8 mouse cellular contexts compared by ENCODE assay signal in genomic region chr7:25859962-25860870, GRCm38 (mm10). TPM values are rescaled to one million over a fixed set of nuclear protein-coding genes. Genes with fewer than 3 reads are reported as not detected.
DNase-seq lines count a peak whose midpoint lies in the region; ATAC-seq and TF ChIP-seq lines count a peak whose summit lies in the region.

No protein-coding gene starts in this region.

- no peak overlapping the region for H3K27ac ChIP-seq in forebrain, embryonic 12.5 days
- no peak overlapping the region for H3K27ac ChIP-seq in kidney, adult 2 months (ENCODE audit: insufficient read depth, low read depth, low read length)
- H3K27ac ChIP-seq in midbrain, embryonic 13.5 days, result no peak overlapping the region

- TF ChIP-seq CTCF in kidney, adult 2 months (conservative IDR thresholded peaks at IDR 0.05; ENCODE audit: insufficient read depth, insufficient read length, low read depth, low read length), result peak; percentile 49; the same call in 1 of the 2 replicates

- H3K4me1 ChIP-seq in forebrain, embryonic 12.5 days, result peaks cover 5% of the 10 kb centered on the region; the same call in 1 of the 2 replicates
- H3K4me1 ChIP-seq in kidney, adult 2 months (ENCODE audit: control insufficient read depth, insufficient read depth, low read length), result no peaks in the 10 kb centered on the region; the same call in 1 of the 2 replicates
- H3K4me1 ChIP-seq in midbrain, embryonic 13.5 days (replicated peaks), result no peaks in the 10 kb centered on the region

- ATAC-seq in forebrain, embryonic 12.5 days (ENCODE audit: low FRiP score), result peak; percentile 53; the same call in 1 of the 2 replicates
- 0 out of 2 replicates have a peak, but pooled peaks have one; percentile 37 for ATAC-seq in midbrain, embryonic 13.5 days

- H3K36me3 ChIP-seq in forebrain, embryonic 12.5 days (replicated peaks), result no peaks in the 10 kb centered on the region
- no peaks in the 10 kb centered on the region for H3K36me3 ChIP-seq in kidney, adult 2 months (ENCODE audit: control insufficient read depth, insufficient read depth, low read length)
- H3K36me3 ChIP-seq in midbrain, embryonic 13.5 days, result no peaks in the 10 kb centered on the region

- TF ChIP-seq POLR2A in kidney, adult 2 months (IDR thresholded peaks at IDR 0.05; ENCODE audit: low read depth, low read length), result no peak

- 17% methylated on average over 8 of the region's 9 CpGs for WGBS in forebrain, embryonic 12.5 days
- 31% methylated on average over 9 of the region's 9 CpGs for WGBS in kidney, adult 2 months
- WGBS in midbrain, embryonic 13.5 days, result 17% methylated on average over 9 of the region's 9 CpGs

- peak overlapping the region; percentile 17 for H3K4me3 ChIP-seq in forebrain, embryonic 12.5 days (replicated peaks)
- no peak overlapping the region for H3K4me3 ChIP-seq in kidney, adult 2 months (ENCODE audit: insufficient read depth, low read depth, low read length)
- H3K4me3 ChIP-seq in midbrain, embryonic 13.5 days (replicated peaks), result no peak overlapping the region; the same call in 1 of the 2 replicates

- H3K9me3 ChIP-seq in forebrain, embryonic 12.5 days, result no peaks in the 10 kb centered on the region
- H3K9me3 ChIP-seq in midbrain, embryonic 13.5 days, result no peaks in the 10 kb centered on the region

- H3K9ac ChIP-seq in forebrain, embryonic 12.5 days, result peak overlapping the region; percentile 25; the same call in 1 of the 2 replicates
- no peak overlapping the region for H3K9ac ChIP-seq in midbrain, embryonic 13.5 days (replicated peaks)

- intact Hi-C loops in gastrocnemius, postnatal 36 days (cut with DNase I), result no loop called here

- H3K27me3 ChIP-seq in forebrain, embryonic 12.5 days, result no peaks in the 10 kb centered on the region
- no peaks in the 10 kb centered on the region for H3K27me3 ChIP-seq in kidney, adult 2 months (replicated peaks; ENCODE audit: control insufficient read depth, insufficient read depth, low read length)
- no peaks in the 10 kb centered on the region for H3K27me3 ChIP-seq in midbrain, embryonic 13.5 days

- peak; percentile 9 for DNase-seq in thymus, postnatal 0 days (ENCODE audit: low spot score)
- DNase-seq in thymus, adult 18-20 months, result no peak
- DNase-seq in kidney, adult 2 months, result peak; percentile 34
- DNase-seq in gastrocnemius, postnatal 36 days, result no peak
- no peak for DNase-seq in adrenal gland, postnatal 14 days
- DNase-seq in right cerebral cortex, postnatal 10 days (ENCODE audit: low spot score in 2 of 2), result no peak

- H3K4me2 ChIP-seq in forebrain, embryonic 12.5 days, result peak overlapping the region; percentile 53
- peak overlapping the region; percentile 41 for H3K4me2 ChIP-seq in midbrain, embryonic 13.5 days (replicated peaks)

RNA-seq across cellular contexts. Expression of gene Cyp2b10, which starts 37.2 kb away (rescaled TPM):
- 0.10 and 0.13 TPM in 2 replicates for polyA plus RNA-seq in thymus, postnatal 0 days (2015; fragmentation: Nextera tagmentation; extraction: Ambion mirVana)
- not detected in 2 replicates for polyA plus RNA-seq in forebrain, embryonic 12.5 days (2016; fragmentation: Nextera tagmentation; extraction: Ambion mirVana)
- polyA plus RNA-seq in kidney, adult 2 months (2012; rRNA removed), result not detected in 2 replicates
- not detected in 2 replicates for polyA plus RNA-seq in midbrain, embryonic 13.5 days (2015; fragmentation: Nextera tagmentation; extraction: Ambion mirVana)
- total RNA-seq in gastrocnemius, postnatal 36 days (2021), result not detected
- 13.5 and 55.9 TPM in 2 replicates for total RNA-seq in adrenal gland, postnatal 14 days (2021)

RNA-seq across cellular contexts. Expression of gene Cyp2s1, which starts 43.5 kb away (rescaled TPM):
- 0.51 and 0.54 TPM in 2 replicates for polyA plus RNA-seq in thymus, postnatal 0 days (2015; fragmentation: Nextera tagmentation; extraction: Ambion mirVana)
- polyA plus RNA-seq in forebrain, embryonic 12.5 days (2016; fragmentation: Nextera tagmentation; extraction: Ambion mirVana), result 0.51 and 0.55 TPM in 2 replicates
- 22.1 and 26.2 TPM in 2 replicates for polyA plus RNA-seq in kidney, adult 2 months (2012; rRNA removed)
- 0.84 and 1.0 TPM in 2 replicates for polyA plus RNA-seq in midbrain, embryonic 13.5 days (2015; fragmentation: Nextera tagmentation; extraction: Ambion mirVana)
- total RNA-seq in gastrocnemius, postnatal 36 days (2021), result under 1 TPM; 0.17 to 0.18 TPM
- total RNA-seq in adrenal gland, postnatal 14 days (2021), result 2.9 and 3.3 TPM in 2 replicates

Comparison
In these comparisons a context has a peak if more than half of its experiments do, and no peak if none do; other contexts are left out.
1. DNase-seq: peak in thymus, postnatal 0 days (single experiment) and kidney, adult 2 months (single experiment); none in thymus, adult 18-20 months (0 of 2), gastrocnemius, postnatal 36 days (0 of 2), adrenal gland, postnatal 14 days (single experiment) and right cerebral cortex, postnatal 10 days (0 of 2).
2. RNA of gene Cyp2s1, which starts 43.5 kb away (polyA plus RNA-seq): 22.1 to 26.2 TPM in kidney, adult 2 months; 0.84 to 1.0 TPM in midbrain, embryonic 13.5 days, 0.51 to 0.55 TPM in forebrain, embryonic 12.5 days and 0.51 to 0.54 TPM in thymus, postnatal 0 days; every median in the first group is over 10 times any median in the second.